Mouse (Mus musculus): ENCODE data around the gene Crtc2.

Gene Crtc2

DNA sequence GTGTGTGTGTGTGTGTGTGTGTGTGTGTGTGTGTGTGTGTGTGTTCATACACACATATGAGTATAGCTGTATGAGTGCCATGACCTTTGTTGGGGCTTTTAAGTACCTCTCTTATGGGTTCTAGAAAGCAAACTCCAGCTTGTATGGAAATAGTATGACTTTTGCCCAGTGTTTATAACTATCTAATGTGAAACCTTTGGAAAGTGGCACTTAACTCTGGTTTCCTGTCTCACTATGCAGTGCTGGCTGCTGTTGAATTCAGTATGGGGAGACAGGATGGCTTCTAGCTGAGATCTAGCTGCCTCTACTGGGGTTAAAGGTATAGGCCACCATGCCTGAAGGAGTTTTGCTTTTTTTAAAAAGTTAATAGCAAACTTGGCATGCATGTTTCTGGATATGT lies 55.6 kb downstream of the Crtc2 start:
- no peak for DNase-seq (ENCODE audit: low read depth, low spot score)

DNA sequence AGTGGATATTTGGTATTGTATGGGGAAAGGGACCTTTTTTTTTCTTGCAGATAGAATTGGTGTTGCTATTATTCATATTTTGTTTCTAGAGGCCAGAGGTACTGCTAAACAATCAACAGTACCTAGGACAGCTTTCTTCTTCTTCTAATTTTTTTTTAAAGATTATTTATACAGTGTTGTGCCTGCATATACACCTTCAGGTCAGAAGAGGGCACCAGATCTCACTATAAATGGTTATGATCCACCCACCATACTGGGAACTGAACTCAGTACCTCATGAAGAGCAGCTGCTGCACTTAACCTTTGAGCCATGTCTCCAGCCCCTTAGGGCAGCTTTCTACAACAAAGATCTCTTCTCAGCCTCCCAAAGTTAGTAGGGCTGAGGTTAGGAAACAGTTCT lies 59.4 kb downstream of the Crtc2 start:
- DNase-seq (ENCODE audit: low read depth, low spot score): peak; percentile 44

Measured in ES-CJ7 (cell line).